Mouse (Mus musculus) urinary bladder, postnatal 14 days (tissue): Measurements from ENCODE around the gene Olfr1118.
"Not testable (repeated sequence)": the region's sequence is repeated elsewhere in the genome, so short reads cannot be mapped to it uniquely, and the experiment has no call there.

Experiments
- DNase-seq: peaks from one replicate; pipeline ENCODE4 v3.0.0; 2021; ENCODE audit warnings: low spot score

Gene Olfr1118

GRCm38 (mm10) chr2:87307281-87307680 is at the start of gene Olfr1118:
Olfr1118 (plus strand) TSS chr2:87307581.
- no peak for DNase-seq

GRCm38 (mm10) chr2:87267234-87267633 is 40.1 kb upstream of the Olfr1118 start, which contains the start of gene Olfr1116:
Olfr1116 (plus strand) TSS chr2:87267534.
- no peak for DNase-seq

- not testable (repeated sequence) for DNase-seq
These were observed 13.4 kb upstream of the Olfr1118 start for GRCm38 (mm10) chr2:87293977-87294376.

- no peak for DNase-seq
These were observed 47.1 kb downstream of the Olfr1118 start, which contains the start of gene Olfr1120 for GRCm38 (mm10) chr2:87354515-87354914. Olfr1120 (plus strand) TSS chr2:87354815.

GRCm38 (mm10) chr2:87360121-87360520 is 52.7 kb downstream of the Olfr1118 start:
- not testable (repeated sequence) for DNase-seq
